Mouse (Mus musculus) gastrocnemius, postnatal 36 days (tissue): Measurements from ENCODE around the gene Gm10718. TPM values are rescaled to one million over a fixed set of nuclear protein-coding genes. Genes with fewer than 3 reads are reported as not detected.
"Not testable (repeated sequence)": the region's sequence is repeated elsewhere in the genome, so short reads cannot be mapped to it uniquely, and the experiment has no call there.

Experiments used
- DNase-seq, 2 experiments: peaks; one replicate each; pipeline ENCODE4 v3.0.0; 2022
- intact Hi-C: fragments of 180-260 bp; cut with DNase I; formaldehyde crosslinking; loops from one replicate; pipeline ENCODE4 v1.15.1; 2025
- microRNA-seq, 2 experiments: library from miRNA; unstranded; fragments of <30 nt; microRNA quantifications; one replicate each; pipeline ENCODE4 v1.2.0; 2021
- total RNA-seq, 2 experiments: library from RNA; stranded (reverse); gene quantifications; 2 replicates each; pipeline ENCODE4 v1.2.3; 2021

The Gm10718 gene
- total RNA-seq, 2 experiments from 2014 or later: not detected

- DNase-seq: peak; percentile 16 to 92
- intact Hi-C loops: not testable (repeated sequence)
These were observed 770 bp downstream of the Gm10718 start for GRCm38 (mm10) chr9:3023985-3024648.

- peak; percentile 40 to 71 for DNase-seq
- intact Hi-C loops: not testable (repeated sequence)
These were observed 1.6 kb downstream of the Gm10718 start, which contains the start of gene Gm10717 for GRCm38 (mm10) chr9:3024912-3025467. Gm10717 (plus strand) TSS chr9:3025417.

- peak; percentile 26 to 81 for DNase-seq
- intact Hi-C loops: not testable (repeated sequence)
These were observed 2.3 kb downstream of the Gm10718 start for GRCm38 (mm10) chr9:3025653-3026052.

GRCm38 (mm10) chr9:3026136-3026535, 2.8 kb downstream of the Gm10718 start:
- intact Hi-C loops, DNase-seq: not testable (repeated sequence)

- intact Hi-C loops, DNase-seq: not testable (repeated sequence)
These were observed 3.4 kb downstream of the Gm10718 start for GRCm38 (mm10) chr9:3026741-3027140.

GRCm38 (mm10) chr9:3027200-3027599, 3.9 kb downstream of the Gm10718 start:
- intact Hi-C loops, DNase-seq: not testable (repeated sequence)

GRCm38 (mm10) chr9:3029276-3030000, 6.1 kb downstream of the Gm10718 start:
- intact Hi-C loops: not testable (repeated sequence)
- peak; percentile 7 to 63 for DNase-seq

GRCm38 (mm10) chr9:3030677-3031318, 7.5 kb downstream of the Gm10718 start:
- intact Hi-C loops, DNase-seq: not testable (repeated sequence)

GRCm38 (mm10) chr9:3034299-3034698, 11.0 kb downstream of the Gm10718 start, which contains the start of gene Gm17535:
Gm17535 (plus strand) TSS chr9:3034599.
- not testable (repeated sequence) for DNase-seq

GRCm38 (mm10) chr9:3036577-3036976, 13.2 kb downstream of the Gm10718 start, which contains the start of gene Gm10715:
Gm10715 (plus strand) TSS chr9:3036877.
- intact Hi-C loops, DNase-seq: not testable (repeated sequence)

More at GRCm38 (mm10) chr9:3034299-3034698, 11.0 kb downstream of the Gm10718 start, which contains the start of gene Gm17535:
- intact Hi-C loops: not testable (repeated sequence)

GRCm38 (mm10) chr9:3038161-3038560, 14.8 kb downstream of the Gm10718 start:
- DNase-seq, intact Hi-C loops: not testable (repeated sequence)

Small RNA genes lying within 50 kb of the gene (microRNA-seq; reads per million reads assigned to microRNA genes)
- gene Mir101c: 0 reads per million in 2 experiments

Other genes starting within 250 kb of the Gm10718 start
- gene Gm10722, start 22.6 kb upstream of the Gm10718 start, total RNA-seq: not detected
- not detected for gene Gm11168, start 20.2 kb upstream of the Gm10718 start, total RNA-seq
- gene Gm10721, start 10.4 kb upstream of the Gm10718 start, total RNA-seq: not detected
- gene Gm10720, start 7.9 kb upstream of the Gm10718 start, total RNA-seq: not detected
- gene Gm10719, start 6.1 kb upstream of the Gm10718 start, total RNA-seq: under 1 TPM in 1 of 2 experiments, not detected in 1; 0.54 TPM
- not detected for gene Gm10717, start 1.9 kb downstream of the Gm10718 start, total RNA-seq
- gene Gm17535, start 11.1 kb downstream of the Gm10718 start, total RNA-seq: not detected
- gene Gm10715, start 13.3 kb downstream of the Gm10718 start, total RNA-seq: not detected